Mouse (Mus musculus) neutrophil, adult 5-6 weeks (primary cell): ENCODE measurements around the gene Tatdn2. TPM values are rescaled to one million over a fixed set of nuclear protein-coding genes. Genes with fewer than 3 reads are reported as not detected.
A peak's percentile ranks its signal among the peaks of the same experiment; 100 is the strongest.

Source experiments
- ATAC-seq: fragments of 151-379, 151-347 bp; 2 replicates; pipeline ENCODE4 v1.8.0; 2017; ENCODE audit warnings: mild to moderate bottlenecking, moderate TSS enrichment; ENCODE audit not compliant: insufficient number of reproducible peaks, poor library complexity, low FRiP score, severe bottlenecking; ENCODE audit errors: extremely low read depth
- total RNA-seq: library from RNA; stranded (forward); fragments of 200-1000 nt; gene quantifications from 2 replicates; pipeline ENCODE4 v1.2.3, GENCODE M21; 2017

Tatdn2 gene
- total RNA-seq = 125 and 154 TPM in 2 replicates

DNA sequence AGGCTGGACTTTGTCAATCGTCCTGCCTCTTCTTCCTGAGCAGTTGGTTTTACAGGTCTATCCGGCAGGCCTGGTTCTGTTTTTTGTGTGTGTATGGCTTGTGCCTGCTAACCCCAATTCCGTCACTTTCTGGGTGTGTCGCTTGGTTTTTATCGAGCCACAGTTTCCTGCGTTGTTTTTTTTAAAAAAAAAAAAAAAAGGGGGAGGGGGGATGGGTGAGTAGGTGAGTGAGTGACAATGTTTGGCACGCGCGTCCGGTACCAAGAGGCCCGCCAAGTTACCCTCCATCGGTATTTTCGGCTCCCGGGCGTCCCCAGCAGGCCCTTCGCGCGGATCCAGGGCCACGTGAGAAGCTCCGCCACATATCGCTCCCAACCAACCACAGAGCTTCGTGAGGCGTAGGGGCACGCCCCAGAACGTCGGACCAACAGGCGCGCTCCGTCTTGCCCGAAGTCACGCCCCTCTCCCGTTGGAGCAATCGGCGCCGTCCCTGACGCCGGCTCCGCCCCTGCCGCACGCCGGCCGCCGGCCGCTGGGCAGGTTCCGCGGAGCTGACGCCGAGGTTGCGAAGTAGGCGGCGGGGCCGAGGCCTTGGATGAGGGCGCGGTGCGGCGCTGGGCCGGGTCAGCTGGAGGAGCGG lies at the start of gene Tatdn2:
Gene Tatdn2 (plus strand): TSS at position 469 of the 640 bp plus-strand sequence.
- peak; percentile 90 for ATAC-seq

- no peak for ATAC-seq
Observed at GRCm38 (mm10) chr6:113649346-113650196, 47.3 kb upstream of the Tatdn2 start.

- ATAC-seq = peak; percentile 36
Observed at GRCm38 (mm10) chr6:113650197-113650640, 46.6 kb upstream of the Tatdn2 start.

- no peak for ATAC-seq
Observed at GRCm38 (mm10) chr6:113651626-113652025, 45.2 kb upstream of the Tatdn2 start.

DNA sequence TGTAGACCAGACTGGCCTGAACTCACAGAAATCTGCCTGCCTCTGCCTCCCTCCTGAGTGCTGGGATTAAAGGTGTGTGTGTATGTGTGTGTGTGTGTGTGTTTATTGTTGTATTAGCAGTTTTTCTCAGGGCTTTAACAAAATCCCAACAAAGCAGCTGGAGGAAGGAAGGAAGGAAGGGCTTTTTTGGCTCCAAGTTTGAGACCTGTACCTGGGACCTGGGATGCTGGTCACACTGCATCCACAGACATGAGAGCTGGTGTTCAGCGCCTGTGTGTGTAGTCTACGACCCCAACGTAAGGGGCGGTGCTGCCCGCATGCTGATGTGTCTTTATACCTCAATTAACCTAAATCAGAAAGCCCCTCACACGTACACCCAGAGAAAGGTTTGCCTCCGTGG lies 43.3 kb upstream of the Tatdn2 start:
- no peak for ATAC-seq

GRCm38 (mm10) chr6:113654102-113654501 lies 42.7 kb upstream of the Tatdn2 start:
- ATAC-seq = peak; percentile 27; the same call in 1 of the 2 replicates

- ATAC-seq = peak; percentile 70
Observed at GRCm38 (mm10) chr6:113654753-113655397, 42.0 kb upstream of the Tatdn2 start.

DNA sequence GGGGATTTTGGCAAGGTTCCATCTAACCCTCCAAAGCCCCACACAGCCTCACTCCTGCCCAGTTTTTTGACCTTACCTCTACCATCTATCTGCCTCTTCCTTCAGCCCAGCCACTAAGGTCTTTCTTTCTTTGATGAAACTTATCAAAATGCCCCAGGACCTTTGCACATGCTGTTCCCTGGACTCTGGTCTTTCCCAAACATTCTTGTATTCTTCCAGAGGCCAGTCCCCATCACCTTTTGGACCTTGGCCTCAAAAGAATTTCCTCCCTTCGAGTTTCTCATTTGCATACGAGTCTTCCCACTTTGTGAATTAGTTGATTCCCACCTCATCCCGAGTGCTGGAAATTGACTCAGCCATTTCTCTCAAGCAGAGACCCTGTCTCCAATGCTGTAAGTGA lies 41.4 kb upstream of the Tatdn2 start:
- no peak for ATAC-seq

- ATAC-seq = no peak
Observed at GRCm38 (mm10) chr6:113656847-113657246, 40.0 kb upstream of the Tatdn2 start.

DNA sequence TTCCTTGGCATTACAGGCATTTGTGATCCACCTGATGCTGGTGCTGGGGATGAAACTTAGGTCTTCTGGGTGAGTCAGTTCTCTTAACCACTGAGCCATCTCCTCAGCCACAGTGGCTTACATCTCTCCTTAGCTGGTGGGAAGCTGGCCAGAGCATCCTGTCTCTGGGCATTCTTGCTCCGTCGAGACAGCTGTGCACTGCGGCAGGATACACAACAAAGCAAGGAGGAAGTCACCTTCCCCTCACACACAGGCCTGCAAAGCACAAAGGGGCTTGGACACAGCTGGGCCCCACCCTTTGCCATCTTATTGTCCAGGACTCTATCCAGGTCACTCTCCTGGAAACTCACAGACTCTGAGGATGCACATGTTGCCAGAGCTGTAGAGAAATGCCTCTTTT lies 38.6 kb upstream of the Tatdn2 start:
- no peak for ATAC-seq

- ATAC-seq = no peak
Observed at GRCm38 (mm10) chr6:113659648-113660491, 37.0 kb upstream of the Tatdn2 start.

GRCm38 (mm10) chr6:113660492-113661352 lies 36.1 kb upstream of the Tatdn2 start:
- ATAC-seq = peak; percentile 51

DNA sequence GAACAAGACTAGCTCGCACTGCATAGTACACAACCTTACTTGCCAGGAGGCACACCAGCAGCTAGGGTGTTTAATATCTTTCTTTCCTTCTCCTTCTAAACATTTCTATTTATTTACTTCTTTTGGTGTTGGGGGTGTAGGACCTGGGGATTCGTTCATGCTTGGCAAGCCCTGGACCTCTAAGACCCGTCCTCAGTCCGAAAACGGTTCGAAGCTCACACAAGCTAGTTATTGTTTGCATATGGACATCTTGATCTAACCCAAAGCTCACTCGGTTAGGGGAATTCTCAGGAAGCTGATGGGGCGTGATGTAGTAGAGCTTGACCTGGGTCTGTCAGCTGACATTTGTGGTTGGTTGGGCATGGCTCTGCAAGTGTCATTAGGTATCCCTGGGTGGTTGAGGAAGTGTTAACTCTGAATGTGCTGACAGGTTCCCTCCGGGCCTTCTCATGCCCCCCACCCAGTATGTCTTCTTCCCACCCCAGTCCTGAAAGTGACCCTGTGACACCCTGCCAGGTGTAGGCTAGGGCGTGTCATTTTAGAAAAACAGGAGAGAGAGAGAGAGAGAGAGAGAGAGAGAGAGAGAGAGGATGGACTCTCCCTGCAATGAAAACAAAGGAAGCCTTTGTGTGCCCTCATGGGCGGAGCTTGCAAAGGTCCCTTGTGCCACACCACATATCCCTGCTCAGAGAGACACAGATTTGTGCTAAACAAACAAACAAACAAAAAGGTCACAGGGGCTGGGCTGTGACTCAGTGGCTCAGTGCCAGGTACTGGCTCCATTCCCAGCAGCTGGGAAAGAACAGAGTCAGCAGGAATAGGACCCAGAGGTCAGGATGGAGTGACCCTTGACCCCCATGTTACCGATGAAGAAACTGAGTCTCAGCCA lies 35.3 kb upstream of the Tatdn2 start:
- peak; percentile 62 for ATAC-seq

DNA sequence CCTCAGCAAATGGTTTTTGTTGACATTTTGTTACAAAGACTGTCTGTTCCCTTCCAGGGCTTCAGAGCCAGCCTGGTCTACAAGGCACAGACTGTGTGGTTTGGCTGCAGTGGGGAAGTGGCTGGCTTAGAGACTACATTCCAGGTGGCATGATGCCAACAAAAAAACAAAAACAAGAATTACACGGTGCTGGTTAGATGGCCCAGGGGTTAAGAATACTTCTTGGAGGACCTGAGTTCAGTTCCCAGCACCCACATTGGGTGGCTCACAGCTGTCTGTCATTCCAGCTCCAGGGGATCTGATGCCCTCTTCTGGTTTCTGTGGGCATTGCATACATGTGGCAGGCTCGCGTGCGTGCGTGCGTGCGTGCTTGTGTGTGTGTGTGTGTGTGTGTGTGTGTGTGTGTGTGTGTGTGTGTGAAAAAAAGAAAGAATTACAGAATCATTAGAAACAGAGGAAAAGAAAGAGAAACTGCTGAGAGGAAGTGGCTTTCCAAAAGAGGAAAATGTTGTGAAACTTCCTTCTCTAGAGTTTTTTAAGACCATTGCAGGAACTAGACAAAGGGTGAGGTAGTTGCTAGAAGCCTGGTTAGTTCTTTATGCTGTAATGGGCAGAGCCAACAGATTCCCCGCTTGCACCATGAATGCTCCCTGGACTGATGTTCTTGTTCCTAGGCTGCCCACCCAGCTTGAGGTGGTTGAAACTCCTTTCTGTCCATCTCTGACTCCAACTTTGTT lies 33.7 kb upstream of the Tatdn2 start:
- no peak for ATAC-seq

DNA sequence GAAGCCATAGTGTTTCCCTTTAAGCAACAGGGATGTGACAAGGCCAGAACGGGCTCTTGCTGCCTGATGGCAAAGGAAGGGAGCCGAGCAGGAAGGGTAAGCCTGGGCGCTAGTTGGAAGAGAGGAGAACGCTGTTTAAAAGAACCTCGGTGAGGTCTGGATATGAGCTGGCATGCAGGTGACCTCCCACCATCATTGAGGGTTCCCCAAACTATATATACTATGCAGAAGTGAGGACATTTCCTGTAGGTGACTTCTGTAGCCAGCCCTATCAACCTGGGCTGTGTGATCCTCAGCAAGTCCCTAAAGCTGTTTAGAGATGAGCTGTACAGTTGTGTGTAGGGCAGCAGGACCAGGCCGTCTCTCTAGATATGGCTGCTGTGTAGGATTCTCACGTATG lies 32.5 kb upstream of the Tatdn2 start:
- no peak for ATAC-seq

DNA sequence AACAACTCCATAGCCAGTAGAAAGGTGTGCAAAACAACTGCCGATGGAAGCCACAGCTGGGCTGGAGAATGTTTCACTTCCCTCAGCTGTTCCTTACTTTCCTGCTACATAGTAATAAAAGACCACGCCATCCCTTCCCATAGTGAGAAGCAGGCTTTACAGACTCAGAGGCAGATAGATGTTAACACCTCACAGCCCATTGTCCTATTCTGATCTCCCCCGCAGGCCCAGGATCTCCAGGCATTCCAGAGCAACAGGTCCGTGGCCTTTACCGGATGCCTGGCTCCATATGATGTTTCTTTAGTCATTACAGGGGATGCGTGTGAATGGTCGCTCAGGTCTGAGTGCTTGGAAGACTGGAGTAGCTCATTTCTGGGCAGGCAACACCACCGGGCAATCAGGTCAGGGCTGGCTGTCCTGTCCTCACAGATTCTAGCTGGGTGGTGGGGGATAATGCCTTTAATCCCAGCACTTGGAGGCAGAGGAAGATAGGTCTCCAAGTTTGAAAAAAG lies 29.2 kb upstream of the Tatdn2 start:
- no peak for ATAC-seq
